Mouse (Mus musculus): ENCODE measurements around the gene Dcdc2b.

DNA sequence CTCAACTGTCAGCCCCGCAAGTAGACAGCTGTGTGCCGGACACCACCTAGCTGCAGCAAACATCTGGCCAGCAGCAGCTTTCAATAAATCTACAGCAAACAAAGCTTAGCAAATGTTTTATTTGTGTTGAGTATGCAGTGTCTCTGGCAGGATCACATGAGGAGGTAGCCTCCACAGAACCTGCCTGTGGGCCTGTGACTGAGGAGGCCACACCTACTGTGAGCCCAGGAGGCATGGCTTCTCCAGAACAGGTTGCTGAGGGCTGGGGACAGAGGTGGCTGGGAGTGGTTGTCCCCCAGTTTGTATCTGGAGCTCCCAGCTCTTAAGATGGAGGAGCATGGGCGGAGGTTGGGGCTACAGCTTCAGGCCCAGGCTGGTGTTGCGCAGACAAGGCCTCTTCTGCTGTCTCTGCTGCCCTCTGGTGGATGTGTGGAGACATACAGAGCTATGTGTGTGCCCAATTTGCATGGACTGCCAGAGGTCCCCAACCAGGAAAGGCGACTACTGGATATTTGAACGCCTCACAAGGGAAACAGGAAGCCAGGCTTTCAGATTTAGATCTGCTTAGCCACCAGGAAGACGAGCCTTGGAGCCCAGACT lies 5.5 kb downstream of the Dcdc2b start:
- TF ChIP-seq POLR2A (IDR thresholded peaks at IDR 0.05; ENCODE audit: borderline replicate concordance, control insufficient read depth, low read depth, low read length) (no peak), CTCF (IDR thresholded peaks at IDR 0.05; ENCODE audit: control insufficient read depth, insufficient read depth, low read length) (peak; percentile 98)
